Mouse (Mus musculus) megakaryocyte progenitor cell, adult 5-6 weeks (primary cell): ENCODE results near the gene Eno1. TPM values are rescaled to one million over a fixed set of nuclear protein-coding genes. Genes with fewer than 3 reads are reported as not detected.
"Not testable (repeated sequence)": the region's sequence is repeated elsewhere in the genome, so short reads cannot be mapped to it uniquely, and the experiment has no call there.

Source experiments
- ATAC-seq: replicated peaks from 2 replicates; pipeline ENCODE4 v1.8.0; 2016; ENCODE audit warnings: mild to moderate bottlenecking, moderate TSS enrichment, inconsistent platforms; ENCODE audit not compliant: poor library complexity
- total RNA-seq, 2 experiments: library from RNA; stranded (forward) in 1 of 2; stranded (reverse) in 1 of 2; fragments of 157-497, 149-512 nt in 1 of 2; fragments of 200-1000 nt in 1 of 2; gene quantifications; 2 replicates each; pipeline versions ENCODE4 v1.2.3 to v1.2.4; 2015 to 2017

Eno1 gene
- total RNA-seq, 2 experiments from 2014 or later: 338 to 368 TPM

- ATAC-seq: no peak
Measured at GRCm38 (mm10) chr4:150248917-150249316, 12.4 kb downstream of the Eno1 start.

DNA sequence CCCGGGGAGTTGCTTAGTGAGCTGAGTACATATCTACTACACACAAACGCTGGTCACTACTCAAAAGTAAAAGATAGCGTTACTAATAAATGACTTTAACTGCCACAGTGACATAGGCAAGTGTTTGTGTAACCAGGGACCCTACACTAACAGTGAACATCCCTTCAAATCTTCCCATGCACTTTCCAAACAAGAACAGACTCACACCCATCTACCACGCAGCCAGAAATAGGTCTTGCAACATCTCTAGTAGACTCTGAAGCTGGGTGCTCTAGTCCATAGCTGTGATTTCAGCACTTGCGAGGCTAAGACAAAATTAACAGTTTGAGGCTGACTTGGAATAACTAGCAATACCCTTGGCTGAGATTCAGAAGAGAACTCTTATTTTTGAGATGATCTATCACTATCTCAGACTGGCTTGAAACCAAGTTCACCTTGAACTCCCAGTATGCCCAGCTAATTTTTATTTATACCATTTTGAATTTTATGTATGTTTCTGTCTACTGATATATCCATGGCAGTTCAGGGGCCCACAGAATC is 13.3 kb downstream of the Eno1 start:
- no peak for ATAC-seq

DNA sequence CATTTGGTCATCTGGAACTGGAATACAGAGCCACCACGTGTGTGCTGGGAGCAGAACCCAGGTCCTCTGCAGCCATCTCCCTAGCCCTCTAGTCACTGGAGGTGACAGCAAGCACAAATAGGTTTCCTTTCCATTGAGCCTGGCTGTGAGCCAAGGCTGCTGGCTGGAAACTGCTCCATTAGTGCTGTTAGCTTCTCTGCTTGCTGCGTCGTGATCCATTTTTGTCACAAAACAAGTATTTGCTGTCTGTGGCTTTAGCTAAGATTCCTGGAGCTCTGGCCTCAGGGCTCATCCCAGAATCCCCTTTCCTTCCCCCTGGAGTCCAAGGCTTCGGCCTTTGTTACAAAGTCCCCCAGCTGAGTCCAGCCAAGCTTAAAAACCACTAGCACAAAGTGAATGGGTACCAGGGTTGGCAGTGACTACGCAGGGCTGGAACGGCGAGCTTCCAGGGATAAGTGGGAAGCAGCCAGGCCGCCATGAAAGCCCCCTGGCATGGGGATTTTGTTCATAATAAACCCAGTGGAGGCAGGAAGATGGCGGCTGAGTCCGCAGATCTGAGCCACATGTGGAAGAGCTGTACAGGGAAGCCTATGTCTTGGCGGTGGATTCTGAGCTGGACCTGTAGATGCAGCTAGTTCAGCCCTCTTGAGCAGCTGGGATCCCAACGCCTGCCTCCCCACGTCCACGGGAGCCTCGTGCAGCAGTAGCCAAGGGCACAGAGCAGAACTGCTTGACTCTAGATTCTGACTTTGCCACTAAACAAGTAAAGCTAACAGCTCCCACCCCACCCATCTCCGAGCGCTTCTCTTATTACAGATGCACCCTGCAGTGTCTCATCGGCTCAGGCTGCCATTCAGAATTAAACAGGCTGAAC is 14.3 kb downstream of the Eno1 start:
- ATAC-seq: no peak

DNA sequence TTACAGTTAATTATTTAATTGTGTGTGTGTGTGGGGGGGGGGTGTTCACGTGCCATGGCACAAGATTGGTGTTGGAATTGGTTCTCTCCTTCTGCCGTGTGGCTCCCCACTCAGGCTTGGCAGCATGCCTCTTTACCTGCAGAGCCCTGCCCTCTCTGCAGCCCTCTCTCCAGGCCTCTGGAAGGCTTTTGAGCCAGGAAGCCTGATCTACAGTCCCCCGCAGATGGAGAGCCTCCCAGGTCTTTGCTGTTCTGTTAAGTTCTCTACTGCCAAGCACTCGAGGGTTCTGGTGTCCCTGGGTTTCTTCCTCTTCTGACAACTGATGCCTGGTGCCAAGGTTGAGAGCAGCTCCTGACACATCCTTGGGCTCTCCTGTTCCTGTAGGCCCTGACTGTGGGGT is 17.9 kb downstream of the Eno1 start:
- no peak for ATAC-seq

DNA sequence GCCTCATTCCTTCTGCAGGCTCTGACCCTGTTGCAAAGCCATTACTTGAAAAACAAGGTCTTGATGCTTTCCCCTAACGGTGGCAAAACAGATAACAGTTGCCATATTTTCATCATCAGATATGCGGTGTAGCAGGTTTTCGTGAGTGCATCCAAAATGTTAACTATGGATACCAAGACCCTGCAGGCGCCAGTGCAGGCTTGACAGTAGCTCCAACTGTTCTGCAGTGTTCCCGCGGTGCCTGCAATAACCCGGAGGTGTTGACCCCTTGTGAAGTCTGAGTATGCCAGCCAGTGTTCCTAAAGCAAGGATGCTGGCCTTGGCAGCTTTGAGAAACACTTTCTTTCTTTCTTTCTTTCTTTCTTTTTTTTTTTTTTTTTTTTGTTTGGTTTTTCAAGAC is 18.7 kb downstream of the Eno1 start:
- no peak for ATAC-seq

GRCm38 (mm10) chr4:150257252-150258204 is 21.0 kb downstream of the Eno1 start:
- ATAC-seq: peak; percentile 88

DNA sequence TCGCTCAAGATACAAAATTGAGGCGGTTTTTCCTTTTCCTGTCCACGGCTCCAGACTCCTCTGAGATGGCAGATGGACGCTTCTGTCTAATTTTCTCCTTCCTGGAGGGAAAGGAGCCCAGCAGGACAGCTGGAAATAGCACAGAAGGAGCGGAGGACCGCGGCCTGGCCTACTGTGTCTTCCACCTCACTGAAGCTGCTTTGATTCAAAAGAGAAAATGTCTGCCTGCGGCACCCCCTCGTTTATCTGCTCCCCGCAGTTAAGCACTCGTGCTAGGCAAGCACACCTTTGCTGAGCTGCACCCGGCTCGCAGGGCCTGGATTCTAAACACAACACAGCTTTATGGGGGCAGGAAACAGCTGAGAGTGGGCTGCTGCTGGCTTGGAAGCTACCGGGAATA is 21.9 kb downstream of the Eno1 start:
- no peak for ATAC-seq

DNA sequence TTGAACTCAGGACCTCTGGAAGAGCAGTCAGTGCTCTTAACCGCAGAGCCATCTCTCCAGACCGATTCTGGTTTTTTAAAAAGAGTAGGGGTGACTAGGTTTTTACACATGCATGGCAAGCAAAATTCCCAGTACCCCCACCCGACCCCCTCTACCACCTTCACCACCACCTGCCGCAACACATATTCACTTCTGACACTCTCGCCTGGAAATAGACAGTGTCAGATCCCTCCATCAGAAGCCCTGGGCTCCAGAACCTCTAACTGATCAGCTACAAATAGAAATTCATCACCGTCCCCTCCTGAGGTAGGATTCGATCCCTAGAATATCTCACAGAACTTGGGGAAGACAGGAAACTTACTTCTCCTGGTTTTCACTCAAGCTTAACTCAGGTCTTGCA is 23.1 kb downstream of the Eno1 start:
- ATAC-seq: no peak

DNA sequence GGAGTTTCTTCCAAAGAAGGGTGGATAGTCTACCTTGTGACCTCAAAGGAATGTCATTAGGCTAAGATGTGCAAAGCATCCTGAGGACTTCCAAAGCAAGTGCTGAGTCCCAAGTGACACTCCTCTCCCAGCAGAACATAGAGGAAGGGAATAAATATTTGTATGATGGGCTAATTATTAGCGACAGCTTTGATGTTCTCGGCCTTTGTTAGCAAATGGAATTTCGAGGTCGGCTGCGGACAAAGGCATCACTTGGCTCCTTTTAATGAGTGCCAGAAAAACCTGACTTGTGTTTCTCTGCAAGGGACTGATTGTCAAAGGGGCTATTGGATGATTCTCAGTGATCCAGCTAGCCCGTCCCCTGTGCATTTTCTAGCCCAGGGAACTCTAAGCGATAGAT is 23.6 kb downstream of the Eno1 start:
- no peak for ATAC-seq

DNA sequence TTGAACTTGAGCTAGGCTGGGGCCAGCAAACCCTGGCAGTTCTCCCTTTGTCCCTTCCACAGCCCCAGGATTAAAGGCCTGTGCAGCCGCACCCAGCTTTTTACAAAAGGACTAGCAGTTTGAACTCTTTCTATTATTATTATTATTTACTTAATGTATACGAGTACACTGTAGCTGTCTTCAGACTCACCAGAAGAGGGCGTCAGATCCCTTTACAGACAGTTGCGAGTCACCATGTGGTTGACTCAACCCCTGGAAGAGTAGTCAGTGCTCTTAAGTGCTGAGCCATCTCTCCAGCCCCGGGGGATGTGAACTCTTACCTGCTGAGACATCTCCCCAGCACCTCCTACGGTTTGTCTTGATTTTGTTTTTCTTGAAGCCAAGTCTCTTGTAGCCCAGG is 24.2 kb downstream of the Eno1 start:
- peak; percentile 47; the same call in 1 of the 2 replicates for ATAC-seq

- ATAC-seq: no peak
Measured at GRCm38 (mm10) chr4:150262301-150262700, 25.8 kb downstream of the Eno1 start.

DNA sequence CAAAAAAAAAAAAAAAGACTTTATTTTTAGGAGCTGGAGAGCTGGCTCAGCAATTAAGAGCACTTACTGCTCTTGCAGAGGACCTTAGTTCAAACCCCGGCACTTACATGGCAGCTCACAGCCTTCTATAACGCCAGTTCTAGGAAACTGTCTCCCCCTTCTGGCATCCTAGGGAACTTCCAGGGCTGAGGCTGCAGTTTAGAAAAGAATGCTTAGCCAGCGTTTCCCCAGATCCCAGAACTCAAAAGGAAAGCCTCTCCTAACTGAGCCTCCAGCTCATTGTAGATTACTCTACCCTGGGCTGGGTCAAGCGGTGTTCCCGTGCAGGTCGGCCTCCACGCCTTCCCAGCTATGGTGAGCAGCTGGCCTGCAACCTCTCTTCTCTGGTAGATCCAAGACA is 28.4 kb downstream of the Eno1 start:
- 0 out of 2 replicates have a peak, but pooled peaks have one; percentile 37 for ATAC-seq

- ATAC-seq: no peak
Measured at GRCm38 (mm10) chr4:150265471-150265870, 28.9 kb downstream of the Eno1 start.

- peak; percentile 10; the same call in 1 of the 2 replicates for ATAC-seq
Measured at GRCm38 (mm10) chr4:150266655-150267223, 30.2 kb downstream of the Eno1 start.

DNA sequence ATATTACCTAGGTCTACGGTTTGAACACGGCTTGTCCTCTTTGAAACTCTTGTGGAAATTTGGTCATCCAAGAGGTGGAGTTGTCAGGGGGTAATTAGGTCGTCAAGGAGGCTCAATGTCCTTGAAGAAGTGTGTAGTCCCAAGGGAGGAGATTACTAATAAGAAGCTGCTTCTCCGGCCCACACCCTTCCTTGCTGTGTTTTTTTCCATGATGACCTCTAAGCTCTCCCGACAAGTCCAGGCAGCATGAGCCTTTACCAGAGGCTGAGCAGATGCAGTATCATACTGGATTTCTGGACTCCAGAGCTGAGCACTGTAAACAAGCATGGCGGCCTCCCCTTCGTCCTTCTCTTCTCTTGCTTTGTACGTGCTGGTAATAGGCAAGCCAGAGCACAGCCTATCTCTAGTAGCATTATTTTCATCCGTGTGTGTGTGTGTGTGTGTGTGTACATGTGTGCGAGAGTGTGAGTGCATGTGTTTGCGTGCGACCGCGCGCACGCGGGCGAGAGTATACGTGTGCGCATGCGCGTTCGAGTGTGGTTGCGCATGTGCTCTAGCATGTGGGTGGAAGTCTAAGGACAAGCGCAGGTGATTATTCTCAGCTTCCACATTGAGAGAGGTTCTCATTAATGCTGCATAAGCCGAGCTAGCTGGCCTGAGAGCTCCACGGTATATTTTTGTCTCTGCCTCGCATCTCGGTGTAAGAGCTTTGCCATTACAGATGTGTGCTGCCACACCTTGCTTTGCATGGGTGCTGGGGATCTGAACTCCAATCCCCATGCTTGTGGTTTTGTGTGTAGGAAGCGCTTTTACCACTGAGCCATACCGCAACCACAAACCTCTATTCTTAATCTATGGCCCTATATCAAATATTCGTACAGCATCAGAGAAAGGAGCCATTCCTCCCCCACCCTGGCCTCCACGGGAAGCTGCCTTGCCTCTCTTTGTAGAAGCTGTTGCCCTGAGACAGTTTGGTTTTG is 32.4 kb downstream of the Eno1 start:
- peak; percentile 35 for ATAC-seq

- ATAC-seq: peak; percentile 50
Measured at GRCm38 (mm10) chr4:150269679-150270078, 33.2 kb downstream of the Eno1 start.

- not testable (repeated sequence) for ATAC-seq
Measured at GRCm38 (mm10) chr4:150270718-150271117, 34.2 kb downstream of the Eno1 start.

- ATAC-seq: peak; percentile 49
Measured at GRCm38 (mm10) chr4:150272725-150273124, 36.2 kb downstream of the Eno1 start.

DNA sequence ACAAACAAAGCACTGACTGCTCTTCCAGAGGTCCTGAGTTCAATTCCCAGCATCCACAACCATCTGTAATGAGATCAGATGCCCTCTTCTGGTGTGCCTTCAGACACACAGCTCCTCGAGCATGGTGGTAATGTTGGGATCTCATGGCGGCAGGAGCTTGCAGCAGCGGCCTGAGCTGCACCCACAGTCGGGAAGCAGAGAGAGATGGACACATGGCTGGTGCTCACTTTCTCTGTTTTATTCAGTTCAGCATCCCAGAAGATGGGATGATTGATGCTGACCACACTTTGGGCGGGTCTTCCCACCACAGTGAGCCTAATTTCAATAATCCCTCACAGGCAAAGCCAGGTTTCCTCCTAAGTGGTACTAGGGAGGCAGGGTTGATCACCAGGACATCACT is 39.0 kb downstream of the Eno1 start:
- ATAC-seq: no peak

GRCm38 (mm10) chr4:150279336-150279735 is 42.8 kb downstream of the Eno1 start:
- not testable (repeated sequence) for ATAC-seq
